Mouse (Mus musculus) kidney, postnatal 36 days (tissue): Measurements from ENCODE around the gene Jdp2.
A peak's percentile ranks its signal among the peaks of the same experiment; 100 is the strongest.

Source experiments
- DNase-seq, 2 experiments: peaks; one replicate each; pipeline ENCODE4 v3.0.0; 2021 to 2022; ENCODE audit warnings: mixed read lengths in 2 of 2

The Jdp2 gene

DNA sequence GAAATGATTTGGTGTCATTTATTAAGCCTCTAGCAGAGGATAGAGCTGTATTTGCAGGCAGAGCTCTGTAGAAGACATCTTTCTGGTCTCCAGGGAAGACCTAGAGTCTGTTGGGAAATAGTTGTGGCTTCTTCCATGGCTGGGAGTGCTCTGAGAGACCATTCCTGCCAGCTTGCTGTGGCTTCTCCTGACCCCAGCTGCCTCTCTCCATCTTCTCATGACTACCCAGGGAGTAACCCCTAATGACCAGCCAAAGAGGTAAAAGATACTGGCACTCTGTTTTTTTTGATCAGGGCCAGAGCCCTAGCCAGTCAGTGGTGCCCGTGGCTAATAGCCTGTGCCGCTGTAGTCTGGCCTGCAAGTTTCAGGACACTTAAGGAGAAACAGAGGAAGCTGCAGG, 3.3 kb downstream of the Jdp2 start:
- DNase-seq = no peak

DNA sequence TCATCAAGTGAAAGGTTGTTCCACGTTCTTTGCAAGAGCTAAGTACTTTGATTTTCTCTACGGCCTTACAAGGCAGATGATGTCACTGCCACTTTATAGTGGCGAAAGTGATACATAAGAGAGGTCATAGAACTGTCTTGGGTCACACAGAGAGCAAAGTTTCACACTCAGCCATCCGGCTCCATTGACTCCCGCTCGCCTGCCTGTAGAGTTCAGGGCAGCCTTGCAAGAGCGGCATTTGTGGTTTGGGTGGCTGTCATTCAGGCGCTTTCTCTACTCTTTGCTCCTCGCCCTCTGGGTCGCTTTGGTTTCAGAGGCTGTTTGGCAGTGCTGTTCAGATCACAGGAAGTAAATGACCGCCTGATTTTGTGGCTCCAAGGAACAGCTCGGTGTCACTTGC, 4.0 kb downstream of the Jdp2 start:
- DNase-seq = peak; percentile 28 to 29

DNA sequence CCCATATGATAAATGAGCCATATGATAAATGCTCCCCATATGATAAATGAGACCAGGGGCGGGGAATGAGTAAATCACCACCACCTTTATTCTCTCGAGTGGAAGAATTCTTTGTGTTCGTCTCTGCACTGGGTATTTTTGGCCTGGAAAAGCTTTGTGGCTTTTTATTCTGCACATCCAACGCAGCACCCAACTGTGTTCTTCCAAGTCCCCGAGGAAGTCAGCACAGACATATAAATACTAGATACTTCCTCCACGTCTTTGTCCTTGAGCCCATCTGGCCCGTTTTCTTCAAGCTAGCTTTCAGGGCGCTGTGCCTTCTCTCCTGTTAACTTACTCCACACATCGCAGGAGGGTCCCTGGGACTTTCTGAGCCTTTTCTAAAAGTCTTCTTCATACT, 4.9 kb downstream of the Jdp2 start:
- no peak for DNase-seq

DNA sequence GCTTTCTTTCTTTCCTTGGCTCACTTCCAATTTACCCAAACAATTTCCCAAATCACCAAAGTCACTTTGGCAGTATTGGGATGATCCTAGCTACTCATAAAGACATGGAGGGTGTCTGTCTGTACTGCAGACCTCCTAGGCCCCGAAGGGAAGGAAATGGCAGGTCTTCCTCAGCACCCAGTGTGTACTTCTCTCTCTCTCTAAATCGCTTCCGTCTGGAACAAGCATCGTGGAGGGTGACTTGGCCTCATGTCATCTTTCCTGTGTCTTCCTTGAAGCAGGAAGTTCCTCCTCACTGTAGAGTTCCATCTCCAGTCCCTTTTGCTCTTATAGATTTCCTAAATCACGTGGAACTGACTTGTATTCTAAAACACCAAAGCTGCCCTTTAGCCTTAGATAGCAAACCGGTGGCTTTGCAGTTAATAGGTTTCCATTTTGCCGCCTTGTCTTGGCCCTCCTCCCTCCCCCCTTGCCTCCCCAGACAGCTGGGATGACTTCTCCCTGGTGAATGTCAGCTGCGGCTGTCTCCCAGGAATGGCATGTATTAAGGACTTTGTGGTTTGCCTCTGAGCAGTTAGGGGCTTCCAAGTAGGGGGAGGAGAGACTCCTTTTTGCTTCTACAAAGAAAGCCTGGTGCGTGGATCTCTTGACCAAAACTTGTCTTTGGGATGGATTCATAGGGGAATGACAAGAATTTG, 5.6 kb downstream of the Jdp2 start:
- DNase-seq = no peak

DNA sequence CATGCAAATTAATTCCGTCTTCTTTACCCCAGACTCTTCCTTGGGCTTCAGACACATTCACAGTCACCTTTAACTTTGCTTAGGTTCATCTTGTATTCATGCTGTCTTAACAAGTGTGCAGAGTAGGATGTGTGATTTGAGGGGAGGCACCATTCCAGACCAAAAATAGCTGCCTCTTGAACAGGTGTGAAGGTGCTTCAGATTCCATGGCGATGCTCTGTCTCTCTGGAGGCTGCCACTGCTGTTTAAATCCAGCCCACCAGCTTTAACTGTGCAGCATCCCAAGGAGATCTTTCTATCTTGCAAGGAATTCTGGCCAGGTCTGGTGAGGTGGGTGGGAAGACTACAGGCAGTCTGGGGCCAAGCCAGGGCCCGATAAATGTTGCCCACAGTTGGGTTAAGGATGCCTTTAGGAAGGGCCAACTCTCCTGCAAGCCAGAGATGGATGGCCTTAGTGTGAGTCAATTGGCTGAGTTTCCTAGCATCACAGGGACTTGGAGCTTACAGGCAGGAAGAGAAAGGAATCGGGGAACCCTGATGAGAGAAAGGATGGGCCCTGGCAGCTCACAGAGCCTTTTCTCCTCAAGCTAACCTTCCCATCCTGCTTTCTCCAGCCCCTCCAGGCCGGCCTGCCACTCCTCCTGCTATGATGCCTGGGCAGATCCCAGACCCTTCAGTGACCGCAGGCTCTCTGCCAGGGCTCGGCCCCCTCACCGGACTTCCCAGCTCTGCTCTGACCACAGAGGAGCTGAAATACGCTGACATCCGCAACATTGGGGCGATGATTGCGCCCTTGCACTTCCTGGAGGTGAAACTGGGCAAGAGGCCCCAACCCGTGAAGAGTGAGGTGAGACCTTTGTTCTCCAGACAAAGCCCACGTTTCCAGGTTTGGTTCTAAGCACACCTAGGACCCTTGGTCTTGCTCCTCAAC, 9.0 kb downstream of the Jdp2 start:
- DNase-seq = peak in 1 of 2 experiments; percentile 36

DNA sequence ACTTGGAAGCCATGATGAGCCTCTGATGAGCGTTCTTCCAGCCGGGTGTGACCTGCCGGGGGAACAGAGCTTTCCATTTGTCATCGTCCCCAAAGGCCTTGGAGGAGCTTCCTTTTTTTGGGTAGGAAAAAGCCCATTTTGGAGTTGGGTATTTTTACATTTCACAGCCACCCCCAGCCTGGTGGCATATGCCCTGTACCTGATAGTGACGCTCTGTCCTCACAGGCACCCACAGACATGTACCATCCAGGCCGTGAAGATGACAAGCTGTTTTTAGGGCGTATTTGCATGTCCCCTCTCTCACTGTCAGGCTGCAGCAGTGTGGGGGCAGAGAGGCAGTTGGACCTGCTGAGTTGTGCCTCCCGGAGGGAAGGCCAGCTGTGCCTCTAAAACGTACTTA, 11.3 kb downstream of the Jdp2 start:
- DNase-seq = no peak

DNA sequence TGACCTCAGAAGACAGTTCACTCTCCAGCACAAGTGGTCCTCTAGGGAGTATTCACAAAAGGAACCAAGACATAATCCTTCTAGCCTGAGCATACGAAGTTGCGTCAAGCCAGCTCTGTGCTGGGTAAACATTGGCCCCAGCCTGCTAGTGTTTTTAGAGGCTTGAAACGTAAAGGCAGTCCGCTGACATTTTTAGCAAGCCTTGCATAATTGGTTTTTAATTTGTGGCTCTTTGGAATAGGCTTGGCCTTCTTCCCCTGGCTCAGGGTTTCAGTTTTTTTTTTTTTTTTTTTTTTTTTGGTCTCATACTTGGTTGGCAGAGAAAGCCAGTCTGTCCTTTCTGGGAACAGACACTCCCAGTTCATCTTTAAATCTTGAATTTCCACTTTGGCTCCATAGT, 15.3 kb downstream of the Jdp2 start:
- DNase-seq = no peak

DNA sequence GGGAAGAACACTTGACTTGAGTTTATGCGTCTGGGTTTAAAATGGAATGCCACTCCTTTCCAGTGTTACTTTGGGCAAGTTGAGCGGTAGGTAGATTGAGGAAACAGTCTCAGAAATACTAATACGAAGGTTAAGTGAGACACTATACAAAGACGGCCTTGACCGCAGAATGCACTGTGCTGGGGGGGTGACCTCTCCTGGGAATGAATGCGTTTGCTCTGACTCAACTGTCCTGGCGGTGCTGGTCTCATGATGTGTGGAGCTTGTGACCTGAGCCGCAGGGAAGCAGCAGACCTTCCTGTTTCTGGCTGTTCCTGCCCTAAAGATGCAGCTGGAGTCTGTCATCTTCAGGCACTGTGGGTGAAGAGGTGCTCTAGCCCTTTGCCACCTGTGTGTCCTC, 16.7 kb downstream of the Jdp2 start:
- no peak for DNase-seq

DNA sequence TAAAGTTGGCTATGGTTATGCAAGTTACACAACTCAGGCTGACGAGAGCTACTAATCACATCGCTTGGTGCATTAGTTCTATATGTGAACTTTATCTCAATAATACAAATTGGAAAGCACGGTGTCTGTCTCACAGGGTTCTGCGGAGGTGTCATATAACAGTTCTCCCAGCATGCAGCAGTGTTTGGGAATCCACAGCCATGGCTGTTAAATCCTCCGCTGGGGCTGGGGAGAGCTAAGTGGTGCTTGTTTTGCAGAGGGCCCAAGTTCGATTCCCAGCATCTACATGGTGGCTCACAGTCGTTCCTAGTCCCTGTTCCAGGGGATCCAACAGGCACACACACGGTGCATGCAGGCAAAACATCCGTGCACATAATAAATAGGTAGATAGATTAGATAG, 19.1 kb downstream of the Jdp2 start:
- no peak for DNase-seq

DNA sequence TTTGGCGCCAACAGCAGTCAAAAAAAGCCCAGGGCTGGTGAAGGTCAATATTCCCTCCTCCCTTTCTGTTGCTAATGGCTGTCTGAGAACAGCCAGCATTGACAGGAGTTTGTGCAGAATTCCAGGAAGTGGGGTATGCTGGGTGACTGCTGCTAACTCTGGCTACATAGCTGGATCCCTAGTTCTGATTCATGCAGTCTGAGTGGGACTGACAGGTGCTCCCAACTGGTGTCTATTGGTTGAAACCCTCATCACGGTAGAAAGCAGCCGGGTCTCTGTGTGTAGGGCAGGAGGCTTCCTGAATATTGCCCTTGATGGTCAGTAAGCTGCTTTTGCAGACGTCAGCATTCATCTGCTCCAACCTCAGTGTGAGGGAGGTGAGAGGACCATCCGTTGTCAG, 19.6 kb downstream of the Jdp2 start:
- DNase-seq = no peak

DNA sequence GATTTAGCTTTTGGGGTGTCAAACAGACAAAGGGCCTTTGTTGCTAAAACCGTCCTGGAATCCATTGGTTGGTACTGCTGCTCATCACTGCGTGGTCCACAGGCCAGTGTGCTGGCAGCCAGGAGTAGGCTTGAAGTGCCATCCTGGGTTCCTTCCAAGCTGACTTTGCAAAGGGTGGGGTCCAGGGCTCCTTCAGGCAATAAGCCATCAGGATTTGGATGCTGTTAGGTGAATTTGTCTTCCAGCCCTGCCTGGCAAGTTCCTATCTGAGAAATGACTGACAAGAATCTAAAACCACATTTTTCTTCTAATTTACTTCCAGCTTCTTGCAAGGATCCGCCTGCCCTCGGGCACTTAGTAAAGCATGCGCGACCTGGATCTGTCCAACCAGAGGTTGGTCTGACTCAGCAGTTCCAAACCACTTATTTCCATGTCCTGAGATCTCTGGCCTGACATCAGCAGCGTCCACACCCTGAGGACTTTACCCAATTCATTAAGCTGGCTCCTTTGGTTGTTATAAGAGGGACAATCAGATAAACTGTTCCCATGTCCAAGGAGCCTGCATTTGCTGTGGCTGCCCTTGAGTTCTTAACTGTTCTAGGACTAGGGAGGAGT, 20.6 kb downstream of the Jdp2 start:
- DNase-seq = peak; percentile 49 to 54

DNA sequence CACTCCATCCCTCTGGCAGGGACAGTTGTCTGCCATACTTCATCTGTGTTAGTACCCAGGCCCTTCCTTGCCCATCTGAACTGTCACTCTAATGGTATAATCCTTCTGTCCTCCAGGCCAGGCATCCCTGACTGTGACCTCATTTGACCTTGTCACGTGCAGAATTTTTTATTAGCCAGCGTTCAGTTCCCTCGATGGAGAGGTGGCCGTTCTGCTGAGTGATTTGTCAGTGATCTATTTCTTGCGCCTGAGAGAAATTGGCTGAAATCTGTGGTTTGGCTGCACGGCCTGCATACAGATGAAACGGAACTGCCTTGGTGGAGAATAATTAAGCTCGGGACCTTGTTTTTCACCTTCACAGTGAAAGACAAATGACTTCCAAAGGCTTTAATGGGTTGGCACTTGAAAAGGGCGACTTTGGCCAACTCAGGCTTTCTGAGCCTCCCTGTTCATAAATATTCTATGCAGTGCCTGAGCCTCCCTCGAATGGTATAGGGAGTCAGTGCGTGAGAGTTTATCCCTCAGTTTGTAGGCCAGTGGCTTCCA, 21.1 kb downstream of the Jdp2 start:
- peak; percentile 63 to 71 for DNase-seq

DNA sequence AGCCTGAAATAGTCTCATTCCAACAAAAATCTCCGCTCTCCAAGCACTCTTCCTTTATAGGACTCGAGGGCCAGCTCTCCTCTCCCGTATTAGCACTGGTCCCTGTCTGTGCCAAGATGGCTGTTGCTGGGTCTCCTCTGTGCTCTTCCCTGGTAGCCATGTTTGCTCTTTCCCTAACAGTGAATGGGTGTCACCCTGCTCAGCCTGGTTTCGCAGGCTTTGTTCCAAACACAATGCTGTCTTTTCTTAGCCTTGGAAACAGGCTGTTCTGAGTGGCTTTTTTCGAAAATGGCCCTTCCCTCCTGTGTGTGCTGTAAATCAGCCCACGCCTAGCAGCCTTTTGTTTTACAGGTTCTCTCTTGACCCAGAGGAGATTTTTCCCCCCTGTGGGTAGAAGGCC, 22.2 kb downstream of the Jdp2 start:
- DNase-seq = no peak

DNA sequence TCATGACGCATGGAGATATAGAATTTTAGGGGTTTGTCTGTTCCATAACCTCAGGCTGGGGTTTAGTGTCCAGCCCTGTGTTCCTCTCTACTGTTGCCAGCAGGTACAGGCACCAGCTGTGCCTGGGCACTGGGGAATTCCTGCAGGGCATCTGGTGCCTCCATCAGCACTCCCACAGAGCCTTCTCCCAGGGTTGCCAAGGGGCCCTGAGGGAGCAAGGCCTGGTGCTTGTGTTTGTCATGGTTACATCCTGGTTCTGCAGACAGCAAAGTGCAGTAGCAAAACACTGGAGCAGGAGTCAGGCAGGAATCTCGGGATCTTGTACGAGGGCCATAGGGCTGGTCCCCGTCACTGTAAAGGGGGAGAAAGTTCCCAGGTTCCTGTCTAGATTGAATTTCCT, 22.8 kb downstream of the Jdp2 start:
- no peak for DNase-seq

DNA sequence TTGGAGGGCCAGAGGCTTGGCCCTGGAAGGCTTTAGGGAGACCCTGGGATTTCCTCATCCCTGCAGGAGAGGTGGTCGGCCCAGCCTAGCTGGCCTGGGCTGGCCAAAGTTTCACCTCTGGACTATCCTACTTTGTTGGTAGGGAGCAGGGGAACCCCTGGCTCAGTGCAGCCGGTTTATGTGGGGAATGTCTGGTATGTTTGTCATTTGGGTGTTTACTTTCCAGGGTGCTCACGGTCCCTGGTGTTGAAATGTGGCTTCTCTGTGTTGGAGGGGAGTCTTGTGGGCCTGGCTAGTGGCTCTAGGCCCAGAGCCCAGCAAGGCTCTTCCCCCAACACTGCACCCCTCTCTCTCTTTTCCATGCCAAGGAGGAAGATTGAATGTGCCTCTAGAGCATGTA, 24.9 kb downstream of the Jdp2 start:
- DNase-seq = no peak

DNA sequence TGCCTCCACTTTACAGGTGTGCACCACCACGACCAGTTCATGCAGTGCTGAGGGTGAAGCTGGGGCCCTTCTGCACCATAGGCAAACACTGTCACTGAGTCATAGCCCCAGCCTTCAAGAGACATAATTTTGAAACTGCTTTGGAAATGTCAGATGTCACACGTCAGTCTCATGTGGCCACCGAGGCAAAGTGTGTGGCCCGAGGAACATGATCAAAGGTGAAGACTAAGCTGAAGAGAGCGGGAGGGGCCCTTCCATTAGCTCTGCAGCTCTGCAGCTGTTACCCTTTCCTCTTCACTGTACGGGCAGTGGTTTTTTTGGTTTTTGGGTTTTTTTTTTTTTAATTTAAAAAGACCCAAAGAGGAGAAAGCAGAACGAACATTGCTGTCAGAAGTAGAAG, 25.8 kb downstream of the Jdp2 start:
- no peak for DNase-seq

DNA sequence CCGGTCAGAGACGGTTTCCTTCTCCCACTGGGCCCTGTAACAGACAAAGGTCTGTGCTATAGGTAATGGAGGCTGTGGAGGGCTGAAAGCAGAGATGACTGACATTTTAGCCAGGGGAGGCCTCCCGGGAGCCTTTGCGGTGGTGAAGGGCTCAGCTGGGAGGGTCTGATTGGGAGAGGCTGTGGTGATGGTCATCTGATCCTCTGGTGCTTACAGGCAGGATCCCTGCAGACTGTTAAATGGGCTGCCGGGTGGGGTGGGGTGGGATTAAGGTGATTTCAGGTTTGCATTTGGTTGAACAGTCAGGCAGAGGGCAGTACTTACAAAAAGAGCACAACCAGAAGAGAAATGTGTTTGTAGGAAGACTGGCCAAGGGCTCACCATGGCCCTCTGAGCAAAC, 27.0 kb downstream of the Jdp2 start:
- DNase-seq = no peak

DNA sequence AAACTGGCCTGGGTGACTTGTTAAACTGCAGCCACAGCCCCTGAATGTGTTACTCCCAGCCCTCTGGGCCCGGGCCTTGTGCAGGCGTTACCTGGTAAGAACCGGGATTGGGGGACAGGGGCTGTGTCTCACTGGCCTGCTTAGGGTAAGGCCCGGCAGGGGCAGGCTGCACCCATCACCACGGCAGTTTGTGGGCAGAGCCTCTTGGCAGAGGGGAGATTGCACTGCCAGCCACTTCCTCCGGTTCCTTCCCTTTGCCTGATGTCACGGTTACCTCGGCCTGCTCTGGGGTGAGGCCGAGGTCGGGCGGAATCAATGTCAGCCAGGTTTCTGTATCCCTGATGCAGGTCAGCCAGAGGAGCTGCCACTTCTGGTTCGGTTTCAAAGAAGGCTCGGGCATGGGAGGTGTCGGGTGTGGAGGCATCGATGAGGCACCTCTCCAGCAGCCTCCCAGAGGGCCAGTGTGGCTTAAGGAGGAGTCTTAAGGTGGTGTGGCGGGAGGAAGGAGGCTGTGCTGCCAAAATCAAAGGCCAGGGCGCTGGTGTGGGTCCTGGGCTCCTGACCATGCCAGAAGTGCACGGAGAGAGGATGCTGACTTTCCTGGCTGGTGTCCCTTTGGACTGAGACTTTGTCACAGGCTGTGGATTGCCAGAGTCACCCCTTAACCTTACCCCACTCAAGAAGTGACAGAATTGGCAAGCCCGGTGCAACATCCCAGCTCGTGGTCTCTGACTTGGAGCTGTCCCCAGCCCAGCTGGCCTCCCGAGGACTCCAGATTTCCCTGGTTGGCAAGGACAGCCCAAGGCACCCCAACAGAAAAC, 31.0 kb downstream of the Jdp2 start:
- peak in 1 of 2 experiments; percentile 40 for DNase-seq

DNA sequence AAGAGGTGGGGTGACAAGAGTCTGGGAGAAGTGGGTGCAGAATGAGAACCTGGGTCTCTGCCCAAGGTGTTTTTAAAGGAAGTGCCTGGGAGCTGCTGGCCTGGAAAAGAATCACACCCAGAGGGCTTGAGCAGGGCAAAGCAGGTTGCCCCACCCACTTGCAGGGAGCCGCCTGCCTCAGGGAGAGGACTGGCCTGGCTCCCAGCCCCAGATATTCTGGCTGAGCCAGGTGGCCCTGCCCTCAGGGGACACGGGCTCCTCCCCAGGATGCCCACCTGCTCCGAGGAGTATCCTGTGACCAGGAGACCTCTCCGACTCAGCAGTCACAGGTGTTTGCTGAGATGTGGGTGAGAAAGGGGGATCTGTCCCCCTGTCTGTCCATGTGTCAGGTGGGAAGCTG, 32.4 kb downstream of the Jdp2 start:
- peak in 1 of 2 experiments; percentile 63 for DNase-seq

DNA sequence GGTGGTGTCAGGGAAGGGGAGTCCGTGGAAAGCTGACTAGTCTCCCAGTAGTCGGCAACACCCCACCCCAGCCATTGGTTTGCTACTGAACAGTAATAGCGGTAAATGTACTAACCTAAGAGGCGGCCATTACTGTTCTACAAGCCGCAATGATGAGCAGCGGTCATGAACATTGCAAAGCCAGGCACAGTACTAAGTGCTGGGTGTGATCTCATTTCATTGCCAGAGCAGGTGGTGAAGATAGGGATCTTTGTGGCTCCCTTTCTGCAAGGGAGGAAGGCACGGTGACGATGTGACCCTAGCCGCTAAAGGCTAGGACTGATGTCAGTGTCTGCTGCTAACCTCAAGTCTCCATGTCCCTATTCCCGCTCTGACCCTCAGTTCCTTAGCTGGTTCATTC, 33.5 kb downstream of the Jdp2 start:
- DNase-seq = no peak

DNA sequence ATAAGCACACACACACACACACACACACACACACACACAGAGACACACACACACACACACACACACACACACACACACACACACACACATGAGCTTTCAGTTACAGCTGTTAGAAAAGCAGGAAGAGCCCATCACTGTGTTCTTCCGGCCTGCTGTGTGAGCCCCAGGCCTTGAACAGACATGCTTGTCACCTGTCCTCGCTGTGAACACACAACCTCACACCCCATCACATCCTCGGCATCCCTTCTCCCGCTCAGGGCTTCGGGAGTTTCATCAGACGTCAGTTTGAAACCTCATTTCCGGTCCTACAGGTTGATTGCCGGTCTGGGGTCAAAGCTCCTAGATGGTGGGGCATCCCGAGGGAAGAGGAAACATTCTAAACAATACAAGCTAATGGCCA, 39.1 kb downstream of the Jdp2 start:
- DNase-seq = no peak

DNA sequence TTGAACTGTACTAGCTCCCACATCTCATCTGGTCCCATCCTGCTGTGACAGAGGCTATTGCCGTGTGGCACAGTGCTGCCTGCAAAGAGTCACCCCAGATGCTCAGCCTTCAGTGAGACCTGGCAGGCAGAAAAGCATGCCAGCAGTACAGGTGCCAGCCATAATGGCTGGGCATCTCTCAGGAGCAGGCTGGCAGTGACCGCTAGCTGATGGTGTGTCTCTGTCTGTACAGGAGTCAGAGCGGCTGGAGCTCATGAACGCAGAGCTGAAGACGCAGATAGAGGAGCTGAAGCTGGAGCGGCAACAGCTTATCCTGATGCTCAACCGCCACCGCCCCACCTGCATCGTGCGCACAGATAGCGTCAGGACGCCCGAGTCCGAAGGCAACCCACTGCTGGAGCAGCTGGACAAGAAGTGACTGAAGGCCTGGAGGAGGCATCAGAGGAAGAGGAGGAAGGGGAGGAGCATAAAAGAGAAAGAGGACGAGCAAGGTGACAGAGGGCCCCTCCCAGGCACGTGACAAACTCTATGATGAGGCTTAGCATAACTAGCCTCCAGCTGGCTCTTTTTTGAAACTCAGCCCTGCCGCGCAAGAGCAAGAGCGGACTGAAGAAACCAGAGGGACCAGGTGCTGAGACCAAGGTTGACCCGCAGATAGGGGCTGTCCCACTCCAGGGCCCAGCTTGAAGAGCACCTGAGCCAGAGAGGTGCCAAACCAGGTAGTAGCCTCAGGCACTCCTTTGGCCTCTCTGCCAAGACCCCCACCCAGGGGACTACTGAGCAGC, 39.9 kb downstream of the Jdp2 start:
- DNase-seq = no peak
